Mouse (Mus musculus): ENCODE results near the gene Cpa5. TPM values are rescaled to one million over a fixed set of nuclear protein-coding genes. Genes with fewer than 3 reads are reported as not detected.

The Cpa5 gene
- polyA plus RNA-seq, 1 experiment, result not detected

DNA sequence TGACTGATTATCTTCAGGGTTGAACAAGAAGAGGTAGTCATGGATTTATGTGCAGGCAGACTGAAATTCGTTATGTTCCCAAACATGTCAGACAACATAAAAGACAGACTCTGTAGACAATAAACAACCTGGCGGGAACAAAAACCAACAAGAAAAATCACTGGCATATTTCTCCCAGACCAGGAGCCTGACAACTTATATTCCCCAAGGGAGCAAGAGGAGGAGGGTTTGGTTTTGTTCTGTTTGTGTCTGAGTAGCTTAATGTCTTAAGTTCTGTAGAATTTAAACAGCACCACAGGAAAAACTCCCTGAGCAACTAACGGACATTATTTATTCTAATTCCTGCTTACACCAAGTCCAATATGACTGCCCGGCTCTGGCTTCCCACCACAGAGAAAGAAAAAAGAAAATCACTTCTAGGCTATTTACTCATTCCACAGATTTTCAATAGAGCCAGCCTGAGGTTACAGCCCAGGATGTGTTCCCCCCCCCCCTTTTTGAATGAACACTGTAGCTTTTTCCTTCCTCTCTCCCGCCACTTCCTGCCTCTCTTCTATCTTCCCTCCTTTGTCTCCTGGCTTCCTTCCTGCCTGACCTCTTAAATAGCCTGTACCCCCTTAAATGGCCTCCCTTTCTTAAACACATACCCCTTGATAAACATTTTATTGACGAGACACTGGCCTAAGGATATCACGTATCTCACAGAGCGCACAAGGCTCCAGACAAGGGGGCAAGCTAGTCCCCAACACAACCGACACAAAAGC, 41.8 kb downstream of the Cpa5 start:
- H3K36me3 ChIP-seq (ENCODE audit: control insufficient read depth, insufficient read depth), result no peaks in the 10 kb centered on the region
- H3K79me2 ChIP-seq (ENCODE audit: control insufficient read depth, insufficient read depth), result no peaks in the 10 kb centered on the region
- no peak overlapping the region for H3K4me3 ChIP-seq
- no peaks in the 10 kb centered on the region for H3K27me3 ChIP-seq (ENCODE audit: control insufficient read depth, insufficient read depth, insufficient read length)
- no peak overlapping the region for H3K4me2 ChIP-seq (ENCODE audit: low read depth)
- no peak for TF ChIP-seq TCF12 (IDR thresholded peaks at IDR 0.05; ENCODE audit: insufficient read depth, poor library complexity, severe bottlenecking)
- TF ChIP-seq MAX (IDR thresholded peaks at IDR 0.05; ENCODE audit: low read depth), result no peak
- no peak for TF ChIP-seq E2F4 (IDR thresholded peaks at IDR 0.05; ENCODE audit: insufficient read depth)
- TF ChIP-seq CEBPB (IDR thresholded peaks at IDR 0.05; ENCODE audit: insufficient read depth, poor library complexity, severe bottlenecking), result no peak
- H3ac ChIP-seq (ENCODE audit: control insufficient read depth, insufficient read length), result no peak overlapping the region

DNA sequence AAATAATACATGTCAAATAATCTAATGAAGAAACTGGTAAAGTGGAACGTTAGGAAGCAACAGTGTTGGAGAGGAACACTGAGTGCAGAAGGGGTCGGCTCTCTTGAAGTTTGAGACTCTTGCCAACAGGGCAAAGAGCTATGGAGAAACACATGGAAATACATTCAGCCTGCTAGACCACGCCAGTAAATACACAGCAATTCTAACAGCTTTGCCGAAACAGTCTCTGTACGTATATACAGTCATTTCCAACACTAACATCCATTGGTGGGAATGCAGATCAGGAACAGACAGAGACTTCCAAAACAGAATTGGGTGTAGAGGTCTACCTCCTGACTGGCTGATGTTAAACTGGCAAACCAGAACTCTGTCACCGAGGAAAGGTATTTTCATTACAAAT, 42.7 kb downstream of the Cpa5 start:
- no peak for TF ChIP-seq MYOD1 (IDR thresholded peaks at IDR 0.05; ENCODE audit: control insufficient read depth in 1 of 3, insufficient read length in 2 of 3, low read depth in 2 of 3)
- TF ChIP-seq REST (IDR thresholded peaks at IDR 0.05; ENCODE audit: insufficient read depth, insufficient read length), result no peak
- TF ChIP-seq POLR2AphosphoS2 (IDR thresholded peaks at IDR 0.05; ENCODE audit: insufficient read length, low read depth), result no peak
- TF ChIP-seq TCF3 (IDR thresholded peaks at IDR 0.05; ENCODE audit: insufficient read length, low read depth), result no peak
- TF ChIP-seq TCF12 (IDR thresholded peaks at IDR 0.05; ENCODE audit: insufficient read depth, poor library complexity, severe bottlenecking), result no peak
- TF ChIP-seq SRF (IDR thresholded peaks at IDR 0.05; ENCODE audit: control insufficient read depth, insufficient read length, low read depth), result no peak
- no peak for TF ChIP-seq POLR2A (IDR thresholded peaks at IDR 0.05; ENCODE audit: insufficient read length, low read depth)
- TF ChIP-seq MYOG (IDR thresholded peaks at IDR 0.05; ENCODE audit: control insufficient read depth in 1 of 3, insufficient read depth in 1 of 3, insufficient read length in 2 of 3, low read depth in 2 of 3), result no peak
- no peak for TF ChIP-seq CEBPB (IDR thresholded peaks at IDR 0.05; ENCODE audit: insufficient read depth, poor library complexity, severe bottlenecking)
- TF ChIP-seq USF1 (IDR thresholded peaks at IDR 0.05; ENCODE audit: low read depth), result no peak
- TF ChIP-seq MAX (IDR thresholded peaks at IDR 0.05; ENCODE audit: low read depth), result no peak
- TF ChIP-seq E2F4 (IDR thresholded peaks at IDR 0.05; ENCODE audit: insufficient read depth), result no peak
- Histone ChIP-seq H3K4me2 (ENCODE audit: low read depth) (no peak overlapping the region), H3K36me3 (ENCODE audit: control insufficient read depth, insufficient read depth) (no peaks in the 10 kb centered on the region), H3K79me2 (ENCODE audit: control insufficient read depth, insufficient read depth) (no peaks in the 10 kb centered on the region), H3K4me3 (no peak overlapping the region), H3ac (ENCODE audit: control insufficient read depth, insufficient read length) (no peak overlapping the region), H3K27me3 (ENCODE audit: control insufficient read depth, insufficient read depth, insufficient read length) (no peaks in the 10 kb centered on the region)

DNA sequence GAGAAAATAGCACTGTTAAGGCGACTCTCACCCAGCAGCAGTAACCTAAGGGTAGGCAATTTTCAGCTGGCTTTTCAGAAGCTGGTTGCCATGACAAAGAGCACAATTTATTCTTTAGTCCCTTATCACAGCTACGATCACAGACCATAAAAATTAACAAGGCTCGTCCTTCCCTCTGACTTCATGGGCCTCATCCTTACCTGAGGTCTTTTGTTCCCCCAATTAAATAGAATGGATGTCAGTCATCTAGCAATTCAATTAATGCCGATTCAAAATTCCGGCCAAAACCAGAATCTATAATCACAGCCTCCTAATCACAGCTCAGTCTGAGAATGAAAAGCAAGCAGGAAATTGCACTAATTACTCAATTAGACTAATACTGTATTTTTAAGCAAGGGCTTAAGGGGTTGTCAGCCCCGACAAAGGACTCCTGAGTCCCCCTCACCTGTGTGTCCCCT, 43.6 kb downstream of the Cpa5 start:
- no peak overlapping the region for H3K4me3 ChIP-seq
- no peak overlapping the region for H3K4me2 ChIP-seq (ENCODE audit: low read depth)
- H3K27me3 ChIP-seq (ENCODE audit: control insufficient read depth, insufficient read depth, insufficient read length), result no peaks in the 10 kb centered on the region
- no peak overlapping the region for H3ac ChIP-seq (ENCODE audit: control insufficient read depth, insufficient read length)
- TF ChIP-seq TCF3 (IDR thresholded peaks at IDR 0.05; ENCODE audit: insufficient read length, low read depth) (no peak), TCF12 (IDR thresholded peaks at IDR 0.05; ENCODE audit: insufficient read depth, poor library complexity, severe bottlenecking) (no peak), USF1 (IDR thresholded peaks at IDR 0.05; ENCODE audit: low read depth) (no peak), REST (IDR thresholded peaks at IDR 0.05; ENCODE audit: insufficient read depth, insufficient read length) (no peak), MAX (IDR thresholded peaks at IDR 0.05; ENCODE audit: low read depth) (no peak), SRF (IDR thresholded peaks at IDR 0.05; ENCODE audit: control insufficient read depth, insufficient read length, low read depth) (no peak), CEBPB (IDR thresholded peaks at IDR 0.05; ENCODE audit: insufficient read depth, poor library complexity, severe bottlenecking) (no peak), POLR2A (IDR thresholded peaks at IDR 0.05; ENCODE audit: insufficient read length, low read depth) (no peak), MYOD1 (IDR thresholded peaks at IDR 0.05; ENCODE audit: control insufficient read depth in 1 of 3, insufficient read length in 2 of 3, low read depth in 2 of 3) (no peak), MYOG (IDR thresholded peaks at IDR 0.05; ENCODE audit: control insufficient read depth in 1 of 3, insufficient read depth in 1 of 3, insufficient read length in 2 of 3, low read depth in 2 of 3) (no peak), E2F4 (IDR thresholded peaks at IDR 0.05; ENCODE audit: insufficient read depth) (no peak), POLR2AphosphoS2 (IDR thresholded peaks at IDR 0.05; ENCODE audit: insufficient read length, low read depth) (no peak)
- no peaks in the 10 kb centered on the region for H3K79me2 ChIP-seq (ENCODE audit: control insufficient read depth, insufficient read depth)
- H3K36me3 ChIP-seq (ENCODE audit: control insufficient read depth, insufficient read depth), result no peaks in the 10 kb centered on the region

DNA sequence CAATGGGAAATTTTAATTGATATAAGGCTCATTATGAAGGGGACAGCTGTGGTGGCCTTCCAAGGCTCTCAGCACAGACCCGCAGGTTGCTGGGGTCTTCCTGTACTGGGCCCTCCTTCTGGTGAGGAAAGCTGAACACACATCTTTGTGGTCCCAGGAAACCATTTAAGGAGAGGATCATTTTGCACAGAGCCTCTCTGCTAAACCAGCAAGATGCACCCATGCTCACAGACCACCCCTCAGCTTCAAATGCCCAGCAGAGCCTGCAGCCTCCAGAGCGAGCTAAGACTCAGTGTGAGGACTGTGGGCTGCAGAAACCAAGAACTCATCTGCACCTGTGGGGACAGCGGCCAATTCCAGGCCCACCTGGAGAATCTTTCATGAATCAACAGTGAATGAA, 44.1 kb downstream of the Cpa5 start:
- TF ChIP-seq SRF (IDR thresholded peaks at IDR 0.05; ENCODE audit: control insufficient read depth, insufficient read length, low read depth) (no peak), POLR2A (IDR thresholded peaks at IDR 0.05; ENCODE audit: insufficient read length, low read depth) (no peak), POLR2AphosphoS2 (IDR thresholded peaks at IDR 0.05; ENCODE audit: insufficient read length, low read depth) (no peak), MYOD1 (IDR thresholded peaks at IDR 0.05; ENCODE audit: control insufficient read depth in 1 of 3, insufficient read length in 2 of 3, low read depth in 2 of 3) (no peak), TCF12 (IDR thresholded peaks at IDR 0.05; ENCODE audit: insufficient read depth, poor library complexity, severe bottlenecking) (no peak), REST (IDR thresholded peaks at IDR 0.05; ENCODE audit: insufficient read depth, insufficient read length) (no peak), E2F4 (IDR thresholded peaks at IDR 0.05; ENCODE audit: insufficient read depth) (no peak), TCF3 (IDR thresholded peaks at IDR 0.05; ENCODE audit: insufficient read length, low read depth) (no peak), MAX (IDR thresholded peaks at IDR 0.05; ENCODE audit: low read depth) (no peak)
- no peak overlapping the region for H3K4me2 ChIP-seq (ENCODE audit: low read depth)
- H3ac ChIP-seq (ENCODE audit: control insufficient read depth, insufficient read length), result no peak overlapping the region
- H3K79me2 ChIP-seq (ENCODE audit: control insufficient read depth, insufficient read depth), result no peaks in the 10 kb centered on the region
- H3K36me3 ChIP-seq (ENCODE audit: control insufficient read depth, insufficient read depth), result no peaks in the 10 kb centered on the region
- no peak overlapping the region for H3K4me3 ChIP-seq
- no peaks in the 10 kb centered on the region for H3K27me3 ChIP-seq (ENCODE audit: control insufficient read depth, insufficient read depth, insufficient read length)

DNA sequence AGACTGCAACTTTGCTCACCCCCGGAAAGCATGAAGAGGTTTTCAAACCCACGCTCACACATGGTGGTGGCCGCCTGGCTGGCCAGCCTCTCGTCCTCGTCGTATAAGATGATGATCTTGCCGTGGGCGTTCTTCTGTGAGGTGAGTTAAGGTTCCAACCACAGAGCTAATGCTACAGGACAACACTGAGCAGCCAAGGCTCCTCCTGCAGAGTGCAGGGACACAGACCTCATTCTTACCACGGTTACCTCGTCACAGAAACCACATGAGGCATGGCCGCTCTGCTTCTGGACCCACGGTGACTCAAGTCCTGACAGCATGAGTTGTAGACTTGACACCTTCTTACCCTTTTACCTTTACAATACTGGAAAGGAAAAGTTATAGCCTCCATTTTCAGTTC, 46.5 kb downstream of the Cpa5 start:
- no peaks in the 10 kb centered on the region for H3K36me3 ChIP-seq (ENCODE audit: control insufficient read depth, insufficient read depth)
- H3K4me3 ChIP-seq, result no peak overlapping the region
- H3K4me2 ChIP-seq (ENCODE audit: low read depth), result no peak overlapping the region
- no peak overlapping the region for H3ac ChIP-seq (ENCODE audit: control insufficient read depth, insufficient read length)
- TF ChIP-seq TCF3 (IDR thresholded peaks at IDR 0.05; ENCODE audit: insufficient read length, low read depth), result no peak
- no peak for TF ChIP-seq MYOG (IDR thresholded peaks at IDR 0.05; ENCODE audit: control insufficient read depth in 1 of 3, insufficient read depth in 1 of 3, insufficient read length in 2 of 3, low read depth in 2 of 3)
- TF ChIP-seq POLR2AphosphoS2 (IDR thresholded peaks at IDR 0.05; ENCODE audit: insufficient read length, low read depth), result no peak
- TF ChIP-seq REST (IDR thresholded peaks at IDR 0.05; ENCODE audit: insufficient read depth, insufficient read length), result no peak
- TF ChIP-seq MYOD1 (IDR thresholded peaks at IDR 0.05; ENCODE audit: control insufficient read depth in 1 of 3, insufficient read length in 2 of 3, low read depth in 2 of 3), result no peak
- TF ChIP-seq CEBPB (IDR thresholded peaks at IDR 0.05; ENCODE audit: insufficient read depth, poor library complexity, severe bottlenecking), result no peak
- no peak for TF ChIP-seq POLR2A (IDR thresholded peaks at IDR 0.05; ENCODE audit: insufficient read length, low read depth)
- H3K27me3 ChIP-seq (ENCODE audit: control insufficient read depth, insufficient read depth, insufficient read length), result no peaks in the 10 kb centered on the region
- no peaks in the 10 kb centered on the region for H3K79me2 ChIP-seq (ENCODE audit: control insufficient read depth, insufficient read depth)
